Mouse (Mus musculus): Measurements from ENCODE around the gene Copz1. TPM values are rescaled to one million over a fixed set of nuclear protein-coding genes. Genes with fewer than 3 reads are reported as not detected.

Copz1 gene
- polyA plus RNA-seq (2012; fragmentation: generic; extraction: Trizol) = 191 TPM
- long read RNA-seq, experiment 1, transcript Copz1-201 (9 exons, 1,676 nt) = major isoform, 178 of 219 reads
- long read RNA-seq, experiment 1, partial matches to known transcripts = 34 of 219 reads
- long read RNA-seq, experiment 1, other reads (novel, unspliced or antisense) = 7 of 219 reads
- long read RNA-seq, experiment 2, transcript Copz1-201 (9 exons, 1,676 nt) = major isoform, 477 of 507 reads
- long read RNA-seq, experiment 2, partial matches to known transcripts = 9 of 507 reads
- long read RNA-seq, experiment 2, other reads (novel, unspliced or antisense) = 21 of 507 reads

- Histone ChIP-seq H3K79me3 (ENCODE audit: low read depth) (peaks cover 33% of the 10 kb centered on the region), H3ac (ENCODE audit: control insufficient read depth, insufficient read length, low read depth) (peak within 1 kb of the TSS; percentile 77), H3K4me3 (ENCODE audit: insufficient read depth, poor library complexity, severe bottlenecking) (peak within 1 kb of the TSS; percentile 80), H3K36me3 (ENCODE audit: control insufficient read depth, insufficient read depth) (no peaks in the 10 kb centered on the region), H3K79me2 (ENCODE audit: control insufficient read depth, insufficient read depth) (peaks cover 49% of the 10 kb centered on the region), H3K27me3 (ENCODE audit: control insufficient read depth, insufficient read depth, insufficient read length) (no peaks in the 10 kb centered on the region)
- no peak for TF ChIP-seq MAX (IDR thresholded peaks at IDR 0.05)
- no peak for TF ChIP-seq MYOG (IDR thresholded peaks at IDR 0.05; ENCODE audit: control insufficient read depth, extremely low read depth, insufficient read length)
- no peak for TF ChIP-seq FOSL1 (IDR thresholded peaks at IDR 0.05; ENCODE audit: insufficient read depth, low read length, poor library complexity, severe bottlenecking)
- peak; percentile 99 for TF ChIP-seq USF1 (IDR thresholded peaks at IDR 0.05; ENCODE audit: low read depth)
Observed at GRCm38 (mm10) chr15:103272419-103273279, at the start of gene Copz1. Gene Copz1 (plus strand): TSS chr15:103272714.

- no peak overlapping the region for H3K4me3 ChIP-seq (ENCODE audit: insufficient read depth, poor library complexity, severe bottlenecking)
- no peaks in the 10 kb centered on the region for H3K27me3 ChIP-seq (ENCODE audit: control insufficient read depth, insufficient read depth, insufficient read length)
- peaks cover 87% of the 10 kb centered on the region for H3K79me3 ChIP-seq (ENCODE audit: low read depth)
- H3ac ChIP-seq (ENCODE audit: control insufficient read depth, insufficient read length, low read depth) = no peak overlapping the region
- peaks cover 99% of the 10 kb centered on the region for H3K79me2 ChIP-seq (ENCODE audit: control insufficient read depth, insufficient read depth)
- peaks cover 32% of the 10 kb centered on the region for H3K36me3 ChIP-seq (ENCODE audit: control insufficient read depth, insufficient read depth)
- TF ChIP-seq CEBPB (IDR thresholded peaks at IDR 0.05; ENCODE audit: low read depth) = no peak
- TF ChIP-seq USF1 (IDR thresholded peaks at IDR 0.05; ENCODE audit: low read depth) = no peak
- TF ChIP-seq MAX (IDR thresholded peaks at IDR 0.05) = no peak
- no peak for TF ChIP-seq CTCF (IDR thresholded peaks at IDR 0.05; ENCODE audit: control insufficient read depth, insufficient read depth, insufficient read length)
- no peak for TF ChIP-seq FOSL1 (IDR thresholded peaks at IDR 0.05; ENCODE audit: insufficient read depth, low read length, poor library complexity, severe bottlenecking)
- TF ChIP-seq MYOD1 (IDR thresholded peaks at IDR 0.05; ENCODE audit: control insufficient read depth, insufficient read length, low read depth) = no peak
- TF ChIP-seq MYOG (IDR thresholded peaks at IDR 0.05; ENCODE audit: control insufficient read depth, extremely low read depth, insufficient read length) = no peak
Observed at GRCm38 (mm10) chr15:103224161-103224560, 48.4 kb upstream of the Copz1 start.

- Histone ChIP-seq H3K4me3 (ENCODE audit: insufficient read depth, poor library complexity, severe bottlenecking) (no peak overlapping the region), H3K27me3 (ENCODE audit: control insufficient read depth, insufficient read depth, insufficient read length) (no peaks in the 10 kb centered on the region), H3ac (ENCODE audit: control insufficient read depth, insufficient read length, low read depth) (no peak overlapping the region), H3K79me2 (ENCODE audit: control insufficient read depth, insufficient read depth) (peaks cover 100% of the 10 kb centered on the region), H3K36me3 (ENCODE audit: control insufficient read depth, insufficient read depth) (peaks cover 34% of the 10 kb centered on the region), H3K79me3 (ENCODE audit: low read depth) (peaks cover 91% of the 10 kb centered on the region)
- TF ChIP-seq USF1 (IDR thresholded peaks at IDR 0.05; ENCODE audit: low read depth) = no peak
- no peak for TF ChIP-seq CTCF (IDR thresholded peaks at IDR 0.05; ENCODE audit: control insufficient read depth, insufficient read depth, insufficient read length)
- no peak for TF ChIP-seq MAX (IDR thresholded peaks at IDR 0.05)
- TF ChIP-seq MYOD1 (IDR thresholded peaks at IDR 0.05; ENCODE audit: control insufficient read depth, insufficient read length, low read depth) = no peak
- no peak for TF ChIP-seq FOSL1 (IDR thresholded peaks at IDR 0.05; ENCODE audit: insufficient read depth, low read length, poor library complexity, severe bottlenecking)
- TF ChIP-seq MYOG (IDR thresholded peaks at IDR 0.05; ENCODE audit: control insufficient read depth, extremely low read depth, insufficient read length) = no peak
- no peak for TF ChIP-seq CEBPB (IDR thresholded peaks at IDR 0.05; ENCODE audit: low read depth)
Observed at GRCm38 (mm10) chr15:103227022-103227421, 45.5 kb upstream of the Copz1 start.

GRCm38 (mm10) chr15:103227572-103227971, 44.9 kb upstream of the Copz1 start:
- peaks cover 100% of the 10 kb centered on the region for H3K79me2 ChIP-seq (ENCODE audit: control insufficient read depth, insufficient read depth)
- H3K79me3 ChIP-seq (ENCODE audit: low read depth) = peaks cover 94% of the 10 kb centered on the region
- no peaks in the 10 kb centered on the region for H3K27me3 ChIP-seq (ENCODE audit: control insufficient read depth, insufficient read depth, insufficient read length)
- H3K36me3 ChIP-seq (ENCODE audit: control insufficient read depth, insufficient read depth) = peaks cover 39% of the 10 kb centered on the region
- no peak for TF ChIP-seq CTCF (IDR thresholded peaks at IDR 0.05; ENCODE audit: control insufficient read depth, insufficient read depth, insufficient read length)
- TF ChIP-seq CEBPB (IDR thresholded peaks at IDR 0.05; ENCODE audit: low read depth) = no peak
- TF ChIP-seq MAX (IDR thresholded peaks at IDR 0.05) = no peak
- TF ChIP-seq MYOD1 (IDR thresholded peaks at IDR 0.05; ENCODE audit: control insufficient read depth, insufficient read length, low read depth) = no peak
- no peak for TF ChIP-seq MYOG (IDR thresholded peaks at IDR 0.05; ENCODE audit: control insufficient read depth, extremely low read depth, insufficient read length)
- no peak overlapping the region for H3K4me3 ChIP-seq (ENCODE audit: insufficient read depth, poor library complexity, severe bottlenecking)
- no peak overlapping the region for H3ac ChIP-seq (ENCODE audit: control insufficient read depth, insufficient read length, low read depth)

GRCm38 (mm10) chr15:103228904-103229303, 43.6 kb upstream of the Copz1 start:
- H3K27me3 ChIP-seq (ENCODE audit: control insufficient read depth, insufficient read depth, insufficient read length) = no peaks in the 10 kb centered on the region
- H3ac ChIP-seq (ENCODE audit: control insufficient read depth, insufficient read length, low read depth) = no peak overlapping the region
- peaks cover 94% of the 10 kb centered on the region for H3K79me3 ChIP-seq (ENCODE audit: low read depth)
- peaks cover 100% of the 10 kb centered on the region for H3K79me2 ChIP-seq (ENCODE audit: control insufficient read depth, insufficient read depth)
- TF ChIP-seq CEBPB (IDR thresholded peaks at IDR 0.05; ENCODE audit: low read depth) (no peak), USF1 (IDR thresholded peaks at IDR 0.05; ENCODE audit: low read depth) (no peak), MYOG (IDR thresholded peaks at IDR 0.05; ENCODE audit: control insufficient read depth, extremely low read depth, insufficient read length) (no peak), MYOD1 (IDR thresholded peaks at IDR 0.05; ENCODE audit: control insufficient read depth, insufficient read length, low read depth) (no peak), MAX (IDR thresholded peaks at IDR 0.05) (no peak), CTCF (IDR thresholded peaks at IDR 0.05; ENCODE audit: control insufficient read depth, insufficient read depth, insufficient read length) (no peak), FOSL1 (IDR thresholded peaks at IDR 0.05; ENCODE audit: insufficient read depth, low read length, poor library complexity, severe bottlenecking) (no peak)
- peaks cover 47% of the 10 kb centered on the region for H3K36me3 ChIP-seq (ENCODE audit: control insufficient read depth, insufficient read depth)
- H3K4me3 ChIP-seq (ENCODE audit: insufficient read depth, poor library complexity, severe bottlenecking) = no peak overlapping the region

Measured in C2C12 (cell line).